Mouse (Mus musculus): ENCODE data around the gene Alkal2. TPM values are rescaled to one million over a fixed set of nuclear protein-coding genes. Genes with fewer than 3 reads are reported as not detected.

The Alkal2 gene
- polyA plus RNA-seq (2011; ENCODE audit: insufficient read depth, insufficient read length, low read depth, missing spikeins) = not detected in 2 replicates

- H3K27me3 ChIP-seq (ENCODE audit: control insufficient read depth, insufficient read depth, low read length, poor library complexity, severe bottlenecking) = peaks cover 15% of the 10 kb centered on the region
- no peaks in the 10 kb centered on the region for H3K9me3 ChIP-seq (replicated peaks; ENCODE audit: control insufficient read depth, insufficient read depth, low read length, poor library complexity, severe bottlenecking)
- H3K27ac ChIP-seq (ENCODE audit: insufficient read depth, low read length) = no peak within 1 kb of the TSS
- peak within 1 kb of the TSS; percentile 56 for H3K9ac ChIP-seq (ENCODE audit: low read depth, poor library complexity, severe bottlenecking)
- TF ChIP-seq EP300 (IDR thresholded peaks at IDR 0.05; ENCODE audit: insufficient read depth, low read depth, low read length) = no peak
- no peak for TF ChIP-seq POLR2A (IDR thresholded peaks at IDR 0.05; ENCODE audit: insufficient read depth, low read length)
- no peak for TF ChIP-seq CTCF (IDR thresholded peaks at IDR 0.05; ENCODE audit: low read depth, low read length)
- peak within 1 kb of the TSS; percentile 50 for H3K4me3 ChIP-seq (ENCODE audit: low read depth, low read length)
- no peaks in the 10 kb centered on the region for H3K36me3 ChIP-seq (ENCODE audit: control insufficient read depth, insufficient read depth, low read length, poor library complexity, severe bottlenecking)
- H3K4me1 ChIP-seq (ENCODE audit: control insufficient read depth, insufficient read depth, low read length) = no peaks in the 10 kb centered on the region
Observed at GRCm38 (mm10) chr12:30883986-30884621, at the start of gene Alkal2. Alkal2 (plus strand) TSS chr12:30884322.

- H3K4me3 ChIP-seq (ENCODE audit: low read depth, low read length) = no peak overlapping the region
- H3K4me1 ChIP-seq (ENCODE audit: control insufficient read depth, insufficient read depth, low read length) = no peaks in the 10 kb centered on the region
- H3K36me3 ChIP-seq (ENCODE audit: control insufficient read depth, insufficient read depth, low read length, poor library complexity, severe bottlenecking) = no peaks in the 10 kb centered on the region
- no peak overlapping the region for H3K9ac ChIP-seq (ENCODE audit: low read depth, poor library complexity, severe bottlenecking)
- TF ChIP-seq POLR2A (IDR thresholded peaks at IDR 0.05; ENCODE audit: insufficient read depth, low read length) (no peak), CTCF (IDR thresholded peaks at IDR 0.05; ENCODE audit: low read depth, low read length) (no peak), EP300 (IDR thresholded peaks at IDR 0.05; ENCODE audit: insufficient read depth, low read depth, low read length) (no peak)
- H3K27me3 ChIP-seq (ENCODE audit: control insufficient read depth, insufficient read depth, low read length, poor library complexity, severe bottlenecking) = no peaks in the 10 kb centered on the region
- H3K9me3 ChIP-seq (replicated peaks; ENCODE audit: control insufficient read depth, insufficient read depth, low read length, poor library complexity, severe bottlenecking) = no peaks in the 10 kb centered on the region
- no peak overlapping the region for H3K27ac ChIP-seq (ENCODE audit: insufficient read depth, low read length)
Observed at GRCm38 (mm10) chr12:30848521-30848920, 35.6 kb upstream of the Alkal2 start.

GRCm38 (mm10) chr12:30850902-30851301, 33.2 kb upstream of the Alkal2 start:
- no peaks in the 10 kb centered on the region for H3K36me3 ChIP-seq (ENCODE audit: control insufficient read depth, insufficient read depth, low read length, poor library complexity, severe bottlenecking)
- TF ChIP-seq POLR2A (IDR thresholded peaks at IDR 0.05; ENCODE audit: insufficient read depth, low read length) (no peak), EP300 (IDR thresholded peaks at IDR 0.05; ENCODE audit: insufficient read depth, low read depth, low read length) (no peak), CTCF (IDR thresholded peaks at IDR 0.05; ENCODE audit: low read depth, low read length) (no peak)
- no peak overlapping the region for H3K4me3 ChIP-seq (ENCODE audit: low read depth, low read length)
- H3K9me3 ChIP-seq (replicated peaks; ENCODE audit: control insufficient read depth, insufficient read depth, low read length, poor library complexity, severe bottlenecking) = no peaks in the 10 kb centered on the region
- no peak overlapping the region for H3K9ac ChIP-seq (ENCODE audit: low read depth, poor library complexity, severe bottlenecking)
- H3K4me1 ChIP-seq (ENCODE audit: control insufficient read depth, insufficient read depth, low read length) = no peaks in the 10 kb centered on the region
- H3K27me3 ChIP-seq (ENCODE audit: control insufficient read depth, insufficient read depth, low read length, poor library complexity, severe bottlenecking) = no peaks in the 10 kb centered on the region
- no peak overlapping the region for H3K27ac ChIP-seq (ENCODE audit: insufficient read depth, low read length)

GRCm38 (mm10) chr12:30851871-30852270, 32.3 kb upstream of the Alkal2 start:
- TF ChIP-seq CTCF (IDR thresholded peaks at IDR 0.05; ENCODE audit: low read depth, low read length) (no peak), POLR2A (IDR thresholded peaks at IDR 0.05; ENCODE audit: insufficient read depth, low read length) (no peak), EP300 (IDR thresholded peaks at IDR 0.05; ENCODE audit: insufficient read depth, low read depth, low read length) (no peak)
- no peaks in the 10 kb centered on the region for H3K36me3 ChIP-seq (ENCODE audit: control insufficient read depth, insufficient read depth, low read length, poor library complexity, severe bottlenecking)

GRCm38 (mm10) chr12:30855442-30856159, 28.5 kb upstream of the Alkal2 start:
- Histone ChIP-seq H3K27ac (ENCODE audit: insufficient read depth, low read length) (no peak overlapping the region), H3K27me3 (ENCODE audit: control insufficient read depth, insufficient read depth, low read length, poor library complexity, severe bottlenecking) (no peaks in the 10 kb centered on the region), H3K36me3 (ENCODE audit: control insufficient read depth, insufficient read depth, low read length, poor library complexity, severe bottlenecking) (no peaks in the 10 kb centered on the region), H3K4me1 (ENCODE audit: control insufficient read depth, insufficient read depth, low read length) (no peaks in the 10 kb centered on the region), H3K9me3 (replicated peaks; ENCODE audit: control insufficient read depth, insufficient read depth, low read length, poor library complexity, severe bottlenecking) (no peaks in the 10 kb centered on the region), H3K4me3 (ENCODE audit: low read depth, low read length) (no peak overlapping the region), H3K9ac (ENCODE audit: low read depth, poor library complexity, severe bottlenecking) (no peak overlapping the region)
- TF ChIP-seq EP300 (IDR thresholded peaks at IDR 0.05; ENCODE audit: insufficient read depth, low read depth, low read length) (no peak), POLR2A (IDR thresholded peaks at IDR 0.05; ENCODE audit: insufficient read depth, low read length) (no peak), CTCF (IDR thresholded peaks at IDR 0.05; ENCODE audit: low read depth, low read length) (no peak)

More at GRCm38 (mm10) chr12:30851871-30852270, 32.3 kb upstream of the Alkal2 start:
- no peaks in the 10 kb centered on the region for H3K27me3 ChIP-seq (ENCODE audit: control insufficient read depth, insufficient read depth, low read length, poor library complexity, severe bottlenecking)
- no peaks in the 10 kb centered on the region for H3K9me3 ChIP-seq (replicated peaks; ENCODE audit: control insufficient read depth, insufficient read depth, low read length, poor library complexity, severe bottlenecking)
- H3K27ac ChIP-seq (ENCODE audit: insufficient read depth, low read length) = no peak overlapping the region
- H3K9ac ChIP-seq (ENCODE audit: low read depth, poor library complexity, severe bottlenecking) = no peak overlapping the region
- no peak overlapping the region for H3K4me3 ChIP-seq (ENCODE audit: low read depth, low read length)
- H3K4me1 ChIP-seq (ENCODE audit: control insufficient read depth, insufficient read depth, low read length) = no peaks in the 10 kb centered on the region

- no peak overlapping the region for H3K27ac ChIP-seq (ENCODE audit: insufficient read depth, low read length)
- TF ChIP-seq CTCF (IDR thresholded peaks at IDR 0.05; ENCODE audit: low read depth, low read length) (no peak), EP300 (IDR thresholded peaks at IDR 0.05; ENCODE audit: insufficient read depth, low read depth, low read length) (no peak), POLR2A (IDR thresholded peaks at IDR 0.05; ENCODE audit: insufficient read depth, low read length) (no peak)
- H3K9me3 ChIP-seq (replicated peaks; ENCODE audit: control insufficient read depth, insufficient read depth, low read length, poor library complexity, severe bottlenecking) = no peaks in the 10 kb centered on the region
- no peaks in the 10 kb centered on the region for H3K27me3 ChIP-seq (ENCODE audit: control insufficient read depth, insufficient read depth, low read length, poor library complexity, severe bottlenecking)
- H3K9ac ChIP-seq (ENCODE audit: low read depth, poor library complexity, severe bottlenecking) = no peak overlapping the region
- no peaks in the 10 kb centered on the region for H3K36me3 ChIP-seq (ENCODE audit: control insufficient read depth, insufficient read depth, low read length, poor library complexity, severe bottlenecking)
- H3K4me3 ChIP-seq (ENCODE audit: low read depth, low read length) = no peak overlapping the region
- no peaks in the 10 kb centered on the region for H3K4me1 ChIP-seq (ENCODE audit: control insufficient read depth, insufficient read depth, low read length)
Observed at GRCm38 (mm10) chr12:30856172-30856571, 27.9 kb upstream of the Alkal2 start.

Measured in ES-Bruce4 (cell line).